Mouse (Mus musculus) CH12.LX (cell line): ENCODE measurements around the gene Sort1.

Experiments used
- CTCF ChIP-seq, 2 experiments: IDR thresholded peaks in 1 of 2; conservative IDR thresholded peaks in 1 of 2; 2 replicates each; pipeline ENCODE4 v1.5.1; 2011 to 2012; ENCODE audit warnings: low read depth in 2 of 2, low read length in 2 of 2, improper control_type of control experiment in 1 of 2, inconsistent platforms in 1 of 2, mild to moderate bottlenecking in 1 of 2, moderate library complexity in 1 of 2
- E2F4 ChIP-seq: IDR thresholded peaks from 2 replicates; pipeline ENCODE4 v1.6.1; 2011; ENCODE audit warnings: low read depth, low read length, improper control_type of control experiment; ENCODE audit not compliant: insufficient replicate concordance
- ETS1 ChIP-seq: conservative IDR thresholded peaks from 2 replicates; pipeline ENCODE4 v1.6.1; 2012; ENCODE audit warnings: low read depth, mild to moderate bottlenecking, inconsistent platforms, low read length, improper control_type of control experiment, moderate library complexity
- KAT2A ChIP-seq: IDR thresholded peaks from 2 replicates; pipeline ENCODE4 v1.6.1; 2012; ENCODE audit warnings: low read length, improper control_type of control experiment, inconsistent platforms; ENCODE audit not compliant: insufficient replicate concordance
- POLR2A ChIP-seq: IDR thresholded peaks from 2 replicates; pipeline ENCODE4 v1.6.1; 2011; ENCODE audit warnings: low read depth, mild to moderate bottlenecking, improper control_type of control experiment, low read length
- RAD21 ChIP-seq: IDR thresholded peaks from 2 replicates; pipeline ENCODE4 v1.6.1; 2011; ENCODE audit warnings: low read depth, mild to moderate bottlenecking, low read length, improper control_type of control experiment, moderate library complexity
- ZC3H11A ChIP-seq: IDR thresholded peaks from 2 replicates; pipeline ENCODE4 v1.6.1; 2012; ENCODE audit warnings: low read depth, mild to moderate bottlenecking, inconsistent platforms, low read length, improper control_type of control experiment

- TF ChIP-seq E2F4, result no peak
- TF ChIP-seq KAT2A, result no peak
- TF ChIP-seq POLR2A, result no peak
- TF ChIP-seq ETS1, result no peak
- no peak for TF ChIP-seq CTCF (conservative IDR thresholded peaks at IDR 0.05 in 1 of 2, IDR thresholded peaks at IDR 0.05 in 1 of 2; ENCODE audit: low read depth in 2 of 2, low read length in 2 of 2)
- TF ChIP-seq ZC3H11A, result no peak
- no peak for TF ChIP-seq RAD21
Measured at GRCm38 (mm10) chr3:108321671-108322070, 37.8 kb downstream of the Sort1 start.
